Mouse (Mus musculus) MEL (cell line): ENCODE results near the gene Rprd2. TPM values are rescaled to one million over a fixed set of nuclear protein-coding genes. Genes with fewer than 3 reads are reported as not detected.

Experiments used
- DNase-seq: peaks from one replicate; pipeline ENCODE4 v3.0.0; 2011; ENCODE audit warnings: low read depth, low spot score
- H3K27ac ChIP-seq: 2 replicates; pipeline ENCODE4 v1.5.1; 2012; ENCODE audit warnings: low read depth, mild to moderate bottlenecking, control low read depth, low read length, moderate library complexity; ENCODE audit not compliant: control insufficient read depth
- H3K27me3 ChIP-seq, 2 experiments: fragments of 150-350 bp in 1 of 2; sonication (generic) in 1 of 2; 2 replicates each; pipeline ENCODE4 v1.6.1; 2012; ENCODE audit warnings: low read length in 2 of 2, mild to moderate bottlenecking in 2 of 2, improper control_type of control experiment in 1 of 2, moderate library complexity in 1 of 2; ENCODE audit not compliant: insufficient read depth in 2 of 2, control insufficient read depth in 1 of 2
- H3K36me3 ChIP-seq, 2 experiments: 2 replicates each; pipeline ENCODE4 v1.6.1; 2012 to 2014; ENCODE audit warnings: low read length in 2 of 2, improper control_type of control experiment in 1 of 2, inconsistent platforms in 1 of 2, mild to moderate bottlenecking in 1 of 2; ENCODE audit not compliant: insufficient read depth in 2 of 2, control insufficient read depth in 1 of 2
- H3K4me1 ChIP-seq, 2 experiments: fragments of 150-350 bp in 1 of 2; sonication (generic) in 1 of 2; 2 replicates each; pipeline ENCODE4 v1.6.1; 2012; ENCODE audit warnings: low read length in 2 of 2, improper control_type of control experiment in 1 of 2, mild to moderate bottlenecking in 1 of 2; ENCODE audit not compliant: insufficient read depth in 2 of 2, control insufficient read depth in 1 of 2
- H3K4me3 ChIP-seq, 2 experiments: fragments of 150-350 bp in 1 of 2; sonication (generic) in 1 of 2; 2 replicates each; pipeline ENCODE4 v1.5.1; 2012; ENCODE audit warnings: low read depth in 2 of 2, low read length in 2 of 2, mild to moderate bottlenecking in 2 of 2, moderate library complexity in 2 of 2, control low read depth in 1 of 2, improper control_type of control experiment in 1 of 2; ENCODE audit not compliant: control insufficient read depth in 1 of 2, insufficient read depth in 1 of 2
- H3K79me2 ChIP-seq: 2 replicates; pipeline ENCODE4 v1.6.1; 2012; ENCODE audit warnings: mild to moderate bottlenecking, low read length, moderate library complexity; ENCODE audit not compliant: control insufficient read depth, poor library complexity, insufficient read depth
- H3K9ac ChIP-seq: 2 replicates; pipeline ENCODE4 v1.6.1; 2012; ENCODE audit warnings: low read depth, mild to moderate bottlenecking, control low read depth, low read length, moderate library complexity; ENCODE audit not compliant: control insufficient read depth, poor library complexity, severe bottlenecking
- H3K9me3 ChIP-seq: fragments of 150-350 bp; sonication (generic); replicated peaks from 2 replicates; pipeline ENCODE4 v1.6.1; 2012; ENCODE audit warnings: mild to moderate bottlenecking, low read length, improper control_type of control experiment, moderate library complexity; ENCODE audit not compliant: insufficient read depth
- CHD1 ChIP-seq: IDR thresholded peaks from 2 replicates; pipeline ENCODE4 v1.6.1; 2012; ENCODE audit warnings: low read depth, mild to moderate bottlenecking, inconsistent platforms, low read length, improper control_type of control experiment
- E2F4 ChIP-seq: IDR thresholded peaks from 2 replicates; pipeline ENCODE4 v1.6.1; 2011; ENCODE audit warnings: low read depth, low read length, improper control_type of control experiment, borderline replicate concordance
- ELF1 ChIP-seq: IDR thresholded peaks from 2 replicates; pipeline ENCODE4 v1.6.1; 2014; ENCODE audit warnings: low read depth, mild to moderate bottlenecking, inconsistent platforms, low read length, improper control_type of control experiment, moderate library complexity
- EP300 ChIP-seq, 2 experiments: IDR thresholded peaks; 2 replicates each; pipeline ENCODE4 v1.6.1; 2011; ENCODE audit warnings: improper control_type of control experiment in 2 of 2, low read length in 2 of 2, low read depth in 1 of 2, mild to moderate bottlenecking in 1 of 2
- ETS1 ChIP-seq: IDR thresholded peaks from 2 replicates; pipeline ENCODE4 v1.6.1; 2012; ENCODE audit warnings: low read depth, mild to moderate bottlenecking, inconsistent platforms, low read length, improper control_type of control experiment, moderate library complexity
- HCFC1 ChIP-seq: IDR thresholded peaks from 2 replicates; pipeline ENCODE4 v1.6.1; 2012; ENCODE audit warnings: low read depth, mild to moderate bottlenecking, inconsistent platforms, low read length, improper control_type of control experiment, moderate library complexity
- JUND ChIP-seq: IDR thresholded peaks from 2 replicates; pipeline ENCODE4 v1.6.1; 2011; ENCODE audit warnings: low read depth, mild to moderate bottlenecking, improper control_type of control experiment, low read length
- KAT2A ChIP-seq: conservative IDR thresholded peaks from 2 replicates; pipeline ENCODE4 v1.6.1; 2012; ENCODE audit warnings: low read depth, low read length, improper control_type of control experiment, inconsistent platforms
- MAX ChIP-seq: IDR thresholded peaks from 2 replicates; pipeline ENCODE4 v1.6.1; 2011; ENCODE audit warnings: low read length, improper control_type of control experiment
- MEF2A ChIP-seq: IDR thresholded peaks from 2 replicates; pipeline ENCODE4 v1.6.1; 2014; ENCODE audit warnings: low read depth, mild to moderate bottlenecking, inconsistent platforms, low read length, improper control_type of control experiment; ENCODE audit not compliant: poor library complexity, insufficient replicate concordance, severe bottlenecking; ENCODE audit errors: extremely low read depth
- MXI1 ChIP-seq: IDR thresholded peaks from 2 replicates; pipeline ENCODE4 v1.6.1; 2011; ENCODE audit warnings: mild to moderate bottlenecking, low read depth, low read length, improper control_type of control experiment
- MYB ChIP-seq: IDR thresholded peaks from 2 replicates; pipeline ENCODE4 v1.6.1; 2011; ENCODE audit warnings: mild to moderate bottlenecking, low read depth, low read length, improper control_type of control experiment
- NELFE ChIP-seq: IDR thresholded peaks from 2 replicates; pipeline ENCODE4 v1.6.1; 2011; ENCODE audit warnings: low read depth, low read length, improper control_type of control experiment
- NRF1 ChIP-seq: IDR thresholded peaks from 2 replicates; pipeline ENCODE4 v1.6.1; 2014; ENCODE audit warnings: low read depth, mild to moderate bottlenecking, inconsistent platforms, low read length, improper control_type of control experiment, moderate library complexity; ENCODE audit not compliant: poor library complexity, insufficient read depth, severe bottlenecking
- POLR2A ChIP-seq, 2 experiments: IDR thresholded peaks; 2 replicates each; pipeline ENCODE4 v1.6.1; 2011 to 2012; ENCODE audit warnings: low read length in 2 of 2, mild to moderate bottlenecking in 2 of 2, control low read depth in 1 of 2, improper control_type of control experiment in 1 of 2, low read depth in 1 of 2, moderate library complexity in 1 of 2; ENCODE audit not compliant: control insufficient read depth in 1 of 2, insufficient read depth in 1 of 2, poor library complexity in 1 of 2
- POLR2AphosphoS2 ChIP-seq: IDR thresholded peaks from 2 replicates; pipeline ENCODE4 v1.6.1; 2011; ENCODE audit warnings: low read length, improper control_type of control experiment
- POLR2AphosphoS5 ChIP-seq: IDR thresholded peaks from 2 replicates; pipeline ENCODE4 v1.6.1; 2012; ENCODE audit warnings: low read depth, borderline replicate concordance, mild to moderate bottlenecking, inconsistent platforms, low read length, moderate library complexity, mixed read lengths
- RAD21 ChIP-seq: IDR thresholded peaks from 2 replicates; pipeline ENCODE4 v1.6.1; 2011; ENCODE audit warnings: mild to moderate bottlenecking, low read depth, low read length, improper control_type of control experiment
- TAL1 ChIP-seq: IDR thresholded peaks from 2 replicates; pipeline ENCODE4 v1.6.1; 2012; ENCODE audit warnings: mild to moderate bottlenecking, inconsistent platforms, low read length, moderate library complexity, mixed read lengths
- TBP ChIP-seq: IDR thresholded peaks from 2 replicates; pipeline ENCODE4 v1.8.0; 2011; ENCODE audit warnings: low read depth, low read length, improper control_type of control experiment
- UBTF ChIP-seq: IDR thresholded peaks from 2 replicates; pipeline ENCODE4 v1.6.1; 2012; ENCODE audit warnings: low read depth, mild to moderate bottlenecking, inconsistent platforms, low read length, improper control_type of control experiment, moderate library complexity, borderline replicate concordance; ENCODE audit not compliant: insufficient read depth
- USF1 ChIP-seq: IDR thresholded peaks from 2 replicates; pipeline ENCODE4 v1.6.1; 2014; ENCODE audit warnings: low read depth, mild to moderate bottlenecking, inconsistent platforms, low read length, improper control_type of control experiment, moderate library complexity
- ZKSCAN1 ChIP-seq: IDR thresholded peaks from 2 replicates; pipeline ENCODE4 v1.6.1; 2012; ENCODE audit warnings: low read depth, mild to moderate bottlenecking, inconsistent platforms, low read length, improper control_type of control experiment, moderate library complexity
- ZNF384 ChIP-seq: IDR thresholded peaks from 2 replicates; pipeline ENCODE4 v1.6.1; 2012; ENCODE audit warnings: low read depth, mild to moderate bottlenecking, inconsistent platforms, low read length, improper control_type of control experiment
- polyA plus RNA-seq, 2 experiments: library from polyadenylated mRNA; stranded (reverse) in 1 of 2; unstranded in 1 of 2; fragments of >175 nt in 1 of 2; fragments of >200 nt in 1 of 2; gene quantifications; 2 replicates each; pipeline versions ENCODE4 v1.2.1 to v1.2.4; 2012; ENCODE audit warnings: low replicate concordance in 2 of 2, low read depth in 1 of 2; ENCODE audit not compliant: insufficient read length in 2 of 2, insufficient read depth in 1 of 2, missing spikeins in 1 of 2
- total RNA-seq: library from RNA; depleted of rRNA; stranded (reverse); fragments of 300-350 nt; gene quantifications from 2 replicates; pipeline ENCODE4 v1.2.3, GENCODE M21; 2012

Gene Rprd2
- total and polyA plus RNA-seq, 3 experiments = 16.3 to 42.0 (median 31.9) TPM

- Histone ChIP-seq H3K27ac (no peak overlapping the region), H3K27me3 (no peaks in the 10 kb centered on the region), H3K4me1 (no peaks in the 10 kb centered on the region; a peak in 1 of 4 replicates), H3K79me2 (peaks cover 48% of the 10 kb centered on the region), H3K36me3 (peaks cover 2 to 10% of the 10 kb centered on the region in 2 experiments; a peak in 3 of 4 replicates), H3K9ac (no peak overlapping the region), H3K4me3 (no peak overlapping the region), H3K9me3 (no peaks in the 10 kb centered on the region)
- TF ChIP-seq ELF1 = no peak
- TF ChIP-seq POLR2AphosphoS5 = no peak
- TF ChIP-seq JUND = no peak
- no peak for TF ChIP-seq ZNF384
- TF ChIP-seq POLR2A (IDR thresholded peaks at IDR 0.05; ENCODE audit: control insufficient read depth in 1 of 2, insufficient read depth in 1 of 2, low read depth in 1 of 2, low read length in 2 of 2, poor library complexity in 1 of 2) = no peak
- TF ChIP-seq RAD21 = no peak
- no peak for TF ChIP-seq NRF1
- TF ChIP-seq KAT2A = no peak
- no peak for TF ChIP-seq MEF2A
- TF ChIP-seq MAX = no peak
- no peak for TF ChIP-seq HCFC1
- no peak for TF ChIP-seq UBTF
- no peak for TF ChIP-seq USF1
- no peak for TF ChIP-seq NELFE
- no peak for TF ChIP-seq TBP
- no peak for TF ChIP-seq POLR2AphosphoS2
- no peak for TF ChIP-seq ETS1
- no peak for TF ChIP-seq MXI1
- no peak for TF ChIP-seq CHD1
- no peak for DNase-seq
These were observed 25.0 kb downstream of the Rprd2 start for GRCm38 (mm10) chr3:95793662-95794061.

GRCm38 (mm10) chr3:95785501-95785900 lies 33.2 kb downstream of the Rprd2 start:
- Histone ChIP-seq H3K27me3 (no peaks in the 10 kb centered on the region), H3K36me3 (peaks cover 4 to 64% of the 10 kb centered on the region in 2 experiments), H3K4me3 (no peak overlapping the region), H3K79me2 (peaks cover 6% of the 10 kb centered on the region), H3K27ac (no peak overlapping the region), H3K4me1 (no peaks in the 10 kb centered on the region), H3K9ac (no peak overlapping the region), H3K9me3 (no peaks in the 10 kb centered on the region)
- DNase-seq = no peak
- TF ChIP-seq TAL1 (no peak), E2F4 (no peak), MAX (no peak), ZKSCAN1 (no peak), HCFC1 (no peak), POLR2A (IDR thresholded peaks at IDR 0.05; ENCODE audit: control insufficient read depth in 1 of 2, insufficient read depth in 1 of 2, low read depth in 1 of 2, low read length in 2 of 2, poor library complexity in 1 of 2) (no peak), MYB (no peak), JUND (no peak), EP300 (IDR thresholded peaks at IDR 0.05; ENCODE audit: low read depth in 1 of 2, low read length in 2 of 2) (no peak), MXI1 (no peak), RAD21 (no peak)
